Mouse (Mus musculus) layer of hippocampus, adult 9-11 months (tissue): Measurements from ENCODE around the gene Rps15.
"Not testable (repeated sequence)": the region's sequence is repeated elsewhere in the genome, so short reads cannot be mapped to it uniquely, and the experiment has no call there.

Experiments
- DNase-seq: peaks from one replicate; pipeline ENCODE4 v3.0.0; 2022

The Rps15 gene

DNA sequence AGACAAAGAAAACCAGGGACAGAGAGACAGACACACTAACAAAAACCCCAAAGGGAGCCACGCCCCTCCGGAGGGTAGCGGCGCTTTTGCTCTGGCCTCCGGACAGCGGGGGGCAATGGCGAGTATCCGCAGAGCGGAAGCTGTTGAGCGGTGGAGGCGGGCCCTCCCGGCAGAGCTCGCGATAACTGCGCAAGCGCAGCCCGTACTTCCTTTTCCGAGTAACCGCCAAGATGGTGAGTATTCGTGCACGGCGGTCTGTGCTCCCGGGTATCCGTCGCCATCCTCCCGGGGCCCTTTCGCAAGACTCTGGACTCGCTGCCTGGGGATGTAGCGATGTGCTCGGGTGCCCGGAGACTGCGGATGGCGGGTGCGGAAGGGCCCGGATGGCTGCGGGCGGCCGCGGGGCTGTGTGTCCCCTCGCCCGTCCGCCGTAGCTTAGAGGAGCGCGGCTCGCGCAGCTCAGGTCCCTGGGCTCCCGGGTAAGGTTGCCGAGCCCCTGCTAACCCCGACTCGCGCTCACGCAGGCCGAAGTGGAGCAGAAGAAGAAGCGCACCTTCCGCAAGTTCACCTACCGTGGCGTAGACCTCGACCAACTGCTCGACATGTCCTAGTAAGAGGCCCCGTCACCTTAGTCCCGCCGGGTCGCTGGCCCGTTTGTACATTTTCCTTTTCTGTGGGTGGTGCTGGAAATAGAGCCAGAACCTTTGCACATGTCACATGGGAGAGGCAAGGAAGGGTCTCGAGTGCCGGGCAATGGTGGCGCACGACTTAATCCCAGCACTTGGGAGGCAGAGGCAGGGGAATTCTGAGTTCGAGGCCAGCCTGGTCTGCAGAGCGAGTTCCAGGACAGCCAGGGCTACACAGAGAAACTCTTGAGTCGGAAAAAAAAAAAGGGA lies at the start of gene Rps15:
Rps15 (plus strand) TSS at position 203 of the 896 bp plus-strand sequence.
- DNase-seq, result peak; percentile 94

DNA sequence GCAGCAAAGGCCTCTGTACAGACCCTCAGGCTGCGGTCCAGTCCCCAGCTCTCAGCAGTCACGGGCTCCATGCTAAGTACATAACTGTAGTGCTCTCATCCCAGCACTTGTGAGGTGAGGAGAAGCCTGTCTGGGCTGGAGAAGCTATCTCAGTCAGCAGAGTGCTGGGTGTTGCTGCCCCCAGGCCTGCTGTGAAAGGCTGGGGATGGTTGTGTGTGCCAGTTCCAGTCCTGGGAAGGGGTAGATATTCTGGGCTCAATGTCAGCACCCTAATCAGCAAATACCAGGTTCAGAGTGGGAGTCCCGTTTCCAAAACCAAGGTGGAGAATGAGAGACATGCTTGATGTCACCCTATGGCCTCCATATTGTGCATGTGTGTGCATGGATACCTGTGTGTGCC lies 49.6 kb upstream of the Rps15 start:
- no peak for DNase-seq

DNA sequence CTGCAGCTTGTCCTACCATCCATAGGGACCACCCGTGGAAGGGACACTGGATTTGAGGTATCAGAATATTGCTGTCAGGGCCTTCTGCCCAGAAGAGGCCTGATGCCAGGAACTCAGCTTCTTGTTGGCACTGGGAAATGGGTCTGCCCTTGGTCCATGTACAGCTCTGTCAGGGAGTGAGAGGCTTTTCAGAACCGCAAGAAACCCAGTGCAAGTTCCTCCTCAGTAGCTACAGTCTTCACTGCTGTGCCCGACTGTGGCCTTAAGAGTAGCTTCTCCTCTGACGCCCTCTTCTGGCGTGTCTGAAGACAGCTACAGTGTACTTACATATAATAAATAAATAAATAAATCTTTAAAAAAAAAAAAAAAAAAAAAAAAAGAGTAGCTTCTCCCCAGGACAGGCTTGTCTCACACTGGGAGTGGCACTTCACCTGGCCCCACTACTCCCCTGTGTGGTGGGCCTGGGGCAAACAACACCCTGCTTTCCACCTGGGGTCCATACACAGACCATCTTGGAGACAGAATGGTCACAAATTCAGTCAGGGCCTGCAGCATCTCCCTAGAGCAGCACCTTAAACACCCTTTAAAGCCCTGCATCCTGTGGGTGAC lies 47.4 kb upstream of the Rps15 start:
- no peak for DNase-seq

- DNase-seq, result peak; percentile 75
Measured at GRCm38 (mm10) chr10:80245600-80245999, 46.7 kb upstream of the Rps15 start.

DNA sequence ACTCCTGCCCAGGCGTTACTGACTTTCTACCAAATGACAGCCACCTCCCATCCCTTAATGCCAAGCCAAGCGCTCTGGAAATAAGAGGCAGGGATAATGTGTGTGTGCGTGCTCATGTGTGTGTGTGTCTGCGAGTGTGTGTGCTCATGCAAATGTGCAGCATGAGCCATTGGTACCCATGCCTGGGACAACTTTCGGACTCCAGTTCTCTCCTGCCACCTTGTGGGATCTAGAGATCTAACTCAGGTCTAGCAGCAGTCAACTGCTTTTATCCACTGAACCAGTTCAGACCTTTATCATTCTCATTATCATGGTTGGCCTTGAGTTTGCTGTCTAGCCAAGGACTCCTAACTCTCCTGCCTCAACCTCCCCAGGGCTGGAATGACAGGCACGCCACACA lies 44.4 kb upstream of the Rps15 start:
- DNase-seq, result no peak

DNA sequence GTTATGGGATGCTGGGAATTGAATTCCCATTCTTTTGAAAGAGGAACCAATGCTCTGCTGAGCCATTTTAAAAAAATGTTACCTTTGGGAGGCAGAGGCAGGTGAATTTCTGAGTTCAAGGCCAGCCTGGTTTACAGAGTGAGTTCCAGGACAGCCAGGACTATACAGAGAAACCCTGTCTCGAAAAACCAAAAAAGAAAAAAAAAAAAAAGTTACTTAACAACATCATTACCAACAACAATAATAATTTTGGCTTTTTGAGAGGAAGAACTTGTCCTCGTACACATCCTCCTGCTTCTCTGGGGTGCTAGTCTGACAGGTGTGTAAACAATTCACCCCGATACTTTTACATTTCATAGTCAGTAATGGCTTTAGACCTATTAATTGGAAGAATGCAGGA lies 43.8 kb upstream of the Rps15 start:
- DNase-seq, result not testable (repeated sequence)

DNA sequence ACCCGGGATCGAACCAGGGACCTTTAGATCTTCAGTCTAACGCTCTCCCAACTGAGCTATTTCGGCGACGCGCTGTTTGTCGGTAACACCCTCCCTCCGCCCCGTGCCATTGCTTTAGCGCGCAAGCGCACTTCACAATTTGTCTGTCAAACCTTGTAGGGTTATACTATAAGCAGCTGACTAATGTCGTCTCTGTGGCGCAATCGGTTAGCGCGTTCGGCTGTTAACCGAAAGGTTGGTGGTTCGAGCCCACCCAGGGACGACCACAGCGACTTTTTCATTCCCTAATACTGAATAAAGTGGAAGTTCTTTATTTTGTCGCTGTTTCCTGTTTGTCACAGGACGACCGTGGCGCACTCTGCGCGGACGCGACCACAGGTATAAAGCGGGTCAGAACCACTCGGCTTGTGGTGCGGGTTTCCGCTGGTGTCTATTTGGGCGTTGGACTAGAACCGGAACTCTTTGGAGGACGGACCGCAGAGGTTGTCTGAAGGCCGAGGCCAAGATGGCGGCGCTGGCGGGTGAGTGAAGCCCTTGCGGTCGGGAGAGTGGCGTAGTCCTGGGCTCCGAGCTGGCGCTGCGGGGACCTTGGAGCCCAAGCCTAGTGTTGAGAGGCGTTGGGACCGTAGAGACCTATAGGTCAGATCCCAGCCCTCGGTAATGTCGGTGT lies 43.1 kb upstream of the Rps15 start, which contains the start of gene Ndufs7:
Ndufs7 (plus strand) TSS at position 151 of the 670 bp plus-strand sequence.
- peak; percentile 94 for DNase-seq

DNA sequence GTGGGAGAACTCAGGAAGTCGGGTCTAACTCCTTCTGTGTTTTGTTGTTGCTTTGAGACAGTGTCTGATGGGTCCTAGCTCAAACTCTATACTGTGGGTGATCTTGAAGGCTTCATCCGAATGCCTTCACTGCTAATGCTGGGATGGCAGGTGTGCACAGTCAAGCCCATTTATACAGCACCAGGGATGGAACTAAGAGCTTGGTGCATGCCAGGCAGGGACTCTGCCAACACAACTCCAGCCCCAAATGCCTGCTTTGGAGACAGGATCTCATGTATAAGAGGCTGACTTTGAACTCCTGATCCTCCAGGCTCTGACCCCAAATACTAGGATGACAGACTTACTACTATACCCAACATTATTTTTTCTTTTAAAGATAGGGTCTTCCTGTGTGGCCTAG lies 42.2 kb upstream of the Rps15 start:
- DNase-seq, result no peak

DNA sequence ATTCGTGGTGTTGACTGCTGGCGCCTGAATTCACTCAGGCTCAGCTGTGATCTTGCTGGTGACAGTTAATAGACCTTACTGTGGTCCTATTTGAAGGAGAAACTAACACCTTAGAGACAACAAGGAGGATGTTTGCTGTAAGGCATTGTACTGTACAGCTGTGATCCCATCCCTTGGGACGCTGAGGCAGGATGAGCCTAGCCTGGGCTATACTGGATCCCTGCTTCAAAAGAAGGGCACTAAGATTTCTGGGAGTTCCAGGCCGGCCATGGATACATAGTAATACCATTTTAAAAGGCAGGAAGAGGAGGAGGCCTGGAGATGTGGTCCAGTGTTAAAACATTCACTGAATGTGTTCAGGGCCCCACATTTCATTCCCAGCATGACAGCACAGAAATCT lies 41.7 kb upstream of the Rps15 start:
- DNase-seq, result no peak

DNA sequence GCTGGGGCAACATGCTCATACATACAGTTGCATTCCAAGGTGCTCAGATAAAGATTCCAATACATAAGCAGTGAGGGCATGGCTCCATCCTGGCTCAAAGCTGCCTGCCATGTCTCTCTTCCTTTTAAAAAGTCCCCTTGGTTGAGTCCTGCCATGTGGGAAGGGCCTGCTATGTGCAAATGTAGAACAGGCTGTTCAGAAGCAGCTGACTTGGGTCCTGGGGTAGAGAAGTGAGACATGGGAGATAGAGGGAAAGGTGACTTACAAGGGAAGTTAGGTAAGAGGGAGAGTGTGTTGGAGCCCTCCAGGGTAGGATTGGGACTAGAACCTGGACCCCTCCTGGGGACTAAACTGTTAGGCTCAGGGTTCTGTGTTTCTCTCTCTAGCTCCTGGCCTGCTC lies 40.2 kb upstream of the Rps15 start:
- DNase-seq, result no peak

- no peak for DNase-seq
Measured at GRCm38 (mm10) chr10:80252493-80253274, 39.6 kb upstream of the Rps15 start.

DNA sequence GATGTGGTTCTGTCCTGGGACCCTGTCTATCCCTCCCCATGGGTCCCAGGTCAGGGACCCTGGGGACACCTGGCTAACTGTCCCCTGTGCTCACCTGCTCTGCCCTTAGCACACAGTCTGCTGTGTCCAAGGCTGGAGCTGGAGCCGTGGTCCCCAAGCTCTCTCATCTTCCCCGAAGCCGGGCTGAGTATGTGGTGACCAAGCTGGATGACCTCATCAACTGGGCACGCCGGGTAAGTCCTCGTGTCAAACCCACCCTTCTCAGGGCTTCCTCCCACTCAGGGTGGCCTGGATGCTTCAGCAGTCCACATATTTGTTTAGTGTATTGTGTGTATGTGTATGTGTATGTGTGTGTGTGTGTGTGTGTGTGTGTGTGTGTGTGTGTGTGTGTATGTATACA lies 38.7 kb upstream of the Rps15 start:
- no peak for DNase-seq

DNA sequence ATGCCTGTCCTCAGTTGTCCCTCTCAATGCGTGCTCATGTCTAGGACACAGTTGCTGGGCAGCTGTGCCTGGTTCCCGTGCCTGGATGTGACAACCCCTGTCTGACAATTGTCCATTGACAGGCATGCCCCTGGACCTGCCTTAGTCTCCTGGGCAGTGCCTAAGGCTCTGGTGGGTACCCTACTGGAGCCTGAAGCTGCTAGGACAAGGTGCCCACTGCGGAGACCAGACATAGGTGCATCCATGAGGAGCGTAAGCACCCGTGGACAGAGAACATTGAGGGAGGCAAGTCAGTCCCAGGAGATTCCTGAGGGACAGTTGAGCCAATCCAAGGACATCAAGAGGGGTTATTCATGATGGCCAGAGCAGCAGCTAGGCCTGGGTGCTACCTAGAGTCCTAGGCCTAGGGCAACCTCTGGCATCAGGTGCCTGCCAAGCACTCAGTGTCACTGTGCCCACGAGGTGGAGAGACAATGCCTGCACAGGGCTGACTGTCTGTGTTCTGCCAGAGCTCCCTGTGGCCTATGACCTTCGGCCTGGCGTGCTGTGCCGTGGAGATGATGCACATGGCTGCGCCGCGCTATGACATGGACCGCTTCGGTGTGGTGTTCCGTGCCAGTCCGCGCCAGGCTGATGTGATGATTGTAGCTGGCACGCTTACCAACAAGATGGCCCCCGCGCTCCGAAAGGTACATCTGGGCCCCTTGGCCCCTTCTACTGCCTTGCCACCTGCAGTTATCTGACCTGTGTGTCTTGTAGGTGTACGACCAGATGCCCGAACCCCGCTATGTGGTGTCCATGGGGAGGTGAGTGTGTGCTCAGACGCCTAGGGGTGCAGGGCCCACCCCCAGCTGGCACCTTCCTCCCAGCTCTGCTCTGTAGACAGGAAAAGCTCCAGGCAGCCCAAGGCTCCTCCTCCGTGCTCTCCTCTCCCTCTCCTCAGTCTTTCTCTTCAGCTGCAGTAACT lies 37.6 kb upstream of the Rps15 start:
- no peak for DNase-seq

DNA sequence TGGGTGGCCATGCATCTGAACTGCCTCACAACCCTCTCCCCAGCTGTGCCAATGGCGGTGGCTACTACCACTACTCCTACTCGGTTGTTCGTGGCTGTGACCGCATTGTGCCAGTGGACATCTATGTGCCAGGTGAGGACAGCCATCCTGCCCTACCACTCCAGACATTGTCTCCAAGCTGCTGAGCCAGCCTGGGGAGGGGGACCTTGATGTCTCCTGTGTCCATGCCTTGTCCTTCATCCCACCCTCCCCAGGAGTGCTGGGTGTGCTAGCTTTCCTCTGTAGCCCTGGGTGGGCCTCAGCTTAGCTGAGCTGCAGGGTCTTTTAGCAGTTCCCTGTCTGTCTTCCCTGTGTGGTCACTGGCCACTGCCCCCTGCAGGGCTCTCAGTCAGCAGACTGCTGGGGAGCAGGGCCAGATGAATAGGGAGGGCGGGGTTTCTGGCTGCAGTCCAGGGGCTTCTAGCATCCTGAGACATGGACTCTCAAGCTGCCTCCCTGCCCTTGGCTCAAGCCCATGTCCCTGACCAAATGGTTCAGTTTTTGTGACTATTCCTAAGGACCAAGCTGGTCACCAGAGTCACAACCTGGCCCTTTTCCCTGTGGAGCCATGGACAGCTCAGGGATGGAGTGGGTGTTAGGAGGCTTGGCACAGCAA lies 36.2 kb upstream of the Rps15 start:
- DNase-seq, result no peak

DNA sequence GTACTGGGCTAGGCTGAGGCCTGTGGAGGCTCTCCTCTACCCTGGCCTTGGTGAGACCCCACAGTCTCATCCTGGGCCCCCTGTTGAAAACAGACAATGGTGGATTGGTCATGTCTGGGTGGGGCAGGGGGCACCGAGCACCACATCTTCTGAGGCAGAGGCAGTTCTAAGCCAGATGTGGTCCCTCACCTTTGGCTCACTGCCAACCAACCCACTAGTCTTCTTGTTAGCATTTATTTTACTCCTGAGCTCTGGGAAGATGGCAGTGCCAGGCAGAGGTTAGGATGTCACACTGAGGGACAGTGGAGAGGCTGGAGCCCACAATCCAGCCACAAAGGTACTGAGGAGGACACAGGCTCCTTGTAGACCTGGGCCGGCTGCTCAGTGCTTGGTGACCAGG lies 34.3 kb upstream of the Rps15 start:
- DNase-seq, result no peak

GRCm38 (mm10) chr10:80258752-80259462 lies 33.3 kb upstream of the Rps15 start:
- DNase-seq, result no peak

DNA sequence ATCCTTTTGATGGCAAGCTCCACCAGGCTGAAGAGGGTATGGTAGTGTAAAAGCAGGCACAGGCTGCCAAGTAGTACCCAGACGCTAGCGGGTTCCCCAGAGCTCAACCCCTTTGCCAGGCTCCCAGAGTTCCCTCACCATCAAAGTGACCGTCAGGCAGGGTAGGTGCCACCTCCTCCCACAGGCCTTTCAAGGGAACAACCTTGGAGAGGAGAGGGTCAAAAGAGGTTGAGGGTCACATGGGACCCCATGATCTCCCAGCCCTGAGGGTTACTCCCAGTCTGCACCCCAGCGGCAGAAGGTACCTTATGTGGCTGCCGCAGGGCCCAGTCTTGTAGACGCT lies 32.8 kb upstream of the Rps15 start:
- DNase-seq, result no peak

DNA sequence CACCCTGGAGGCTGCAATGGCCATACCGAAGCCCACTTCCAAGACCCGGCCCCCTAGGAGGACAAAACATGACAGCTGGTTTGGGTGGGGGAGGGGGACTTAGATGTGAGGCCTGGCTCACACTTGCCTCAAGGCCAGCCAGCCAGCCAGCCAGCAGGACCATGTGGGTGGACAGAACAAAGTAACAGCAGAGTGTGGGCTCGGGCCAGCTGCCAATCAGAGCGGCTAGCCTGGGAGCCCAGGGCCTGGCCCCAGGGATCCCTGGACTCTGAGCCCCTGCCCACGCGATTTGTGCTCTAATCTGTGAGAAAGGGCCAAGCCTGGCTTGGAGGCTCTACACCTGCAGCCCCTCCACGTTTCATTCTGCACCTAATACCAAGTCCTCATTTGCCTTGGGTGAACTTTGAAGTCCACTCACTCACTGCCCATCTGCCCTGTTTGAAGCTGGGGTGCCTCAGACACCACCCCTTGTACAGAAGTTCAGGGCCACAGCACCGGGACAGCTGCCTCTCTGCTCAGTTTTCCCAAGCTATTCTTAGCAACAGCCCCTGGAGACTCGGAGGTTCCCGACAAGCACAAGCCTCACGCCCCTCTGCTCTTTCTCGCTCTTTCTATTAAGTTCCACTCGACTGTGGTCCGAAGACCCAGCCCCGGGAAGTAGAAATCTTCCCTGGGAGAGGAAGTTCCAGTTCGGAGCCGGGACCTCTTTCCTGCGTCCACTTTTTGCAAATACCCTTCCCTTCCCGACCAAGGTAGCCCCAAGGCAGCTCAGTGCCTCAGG lies 32.2 kb upstream of the Rps15 start:
- peak; percentile 87 for DNase-seq

GRCm38 (mm10) chr10:80260642-80261584 lies 31.3 kb upstream of the Rps15 start, which contains the start of the genes Gamt and Dazap1:
Gene Gamt (minus strand): TSS chr10:80261012.
Gene Dazap1 (plus strand): TSS chr10:80261486.
- DNase-seq, result peak; percentile 95
